Mouse (Mus musculus): ENCODE measurements around the gene Hoxb7. TPM values are rescaled to one million over a fixed set of nuclear protein-coding genes. Genes with fewer than 3 reads are reported as not detected.
A peak's percentile ranks its signal among the peaks of the same experiment; 100 is the strongest.

Gene Hoxb7
- total RNA-seq (2021), result not detected

- intact Hi-C loops (cut with DNase I), result no loop called here
- no peak for DNase-seq
Observed at GRCm38 (mm10) chr11:96285771-96286738, at the start of gene Hoxb7. Hoxb7 (plus strand) TSS chr11:96286623.

DNA sequence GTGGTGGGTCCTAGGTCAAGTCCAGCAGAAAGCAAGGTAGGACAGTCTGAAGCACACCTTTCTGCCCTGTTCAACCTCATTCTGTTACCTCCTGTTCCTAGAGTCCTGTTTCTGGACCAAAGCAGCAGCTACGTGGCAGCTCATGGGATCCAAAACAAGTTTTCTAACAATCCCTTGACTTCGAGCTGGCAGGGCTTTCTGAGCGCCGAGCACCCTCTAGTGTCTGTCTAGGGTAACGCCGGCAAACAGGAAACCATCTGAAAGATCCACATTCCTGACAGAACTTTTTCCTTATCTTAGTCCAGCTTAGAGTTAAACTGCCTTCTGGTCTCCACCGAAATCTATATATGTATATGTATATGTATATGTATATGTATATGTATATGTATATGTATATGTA lies 46.2 kb upstream of the Hoxb7 start:
- intact Hi-C loops (cut with DNase I), result no loop called here
- peak; percentile 24 to 45 for DNase-seq

GRCm38 (mm10) chr11:96250901-96251300 lies 35.5 kb upstream of the Hoxb7 start:
- intact Hi-C loops (cut with DNase I), result no loop called here
- DNase-seq, result no peak

GRCm38 (mm10) chr11:96251480-96252031 lies 34.9 kb upstream of the Hoxb7 start:
- intact Hi-C loops (cut with DNase I), result no loop called here
- DNase-seq, result no peak

GRCm38 (mm10) chr11:96252541-96253120 lies 33.8 kb upstream of the Hoxb7 start:
- DNase-seq, result no peak
- intact Hi-C loops (cut with DNase I), result no loop called here

DNA sequence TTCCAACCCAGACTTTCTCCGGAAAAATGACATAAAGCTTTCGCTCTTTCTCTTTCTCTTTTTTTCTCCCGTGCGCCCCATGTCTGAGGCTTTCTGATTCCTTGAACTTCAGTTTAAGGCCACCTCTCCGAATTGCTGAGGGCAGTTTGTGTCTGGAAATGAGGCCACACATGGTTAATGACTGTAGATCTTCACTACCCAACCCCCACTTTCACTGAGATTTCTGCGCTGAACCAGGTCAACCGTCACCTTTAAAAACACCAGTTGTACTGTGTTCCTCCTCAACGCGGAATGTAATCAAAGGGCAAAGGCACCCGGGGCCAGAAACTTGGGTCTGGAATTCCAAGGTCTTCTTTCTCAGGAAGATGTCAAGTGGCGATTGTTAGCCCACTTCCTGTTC lies 32.2 kb upstream of the Hoxb7 start:
- no peak for DNase-seq
- intact Hi-C loops (cut with DNase I), result no loop called here

GRCm38 (mm10) chr11:96255111-96255995 lies 31.1 kb upstream of the Hoxb7 start:
- no peak for DNase-seq
- intact Hi-C loops (cut with DNase I), result no loop called here

GRCm38 (mm10) chr11:96255996-96256445 lies 30.4 kb upstream of the Hoxb7 start:
- intact Hi-C loops (cut with DNase I), result no loop called here
- no peak for DNase-seq

GRCm38 (mm10) chr11:96257141-96257540 lies 29.3 kb upstream of the Hoxb7 start:
- no peak for DNase-seq
- intact Hi-C loops (cut with DNase I), result no loop called here

GRCm38 (mm10) chr11:96259038-96259437 lies 27.4 kb upstream of the Hoxb7 start:
- DNase-seq, result no peak
- intact Hi-C loops (cut with DNase I), result no loop called here

DNA sequence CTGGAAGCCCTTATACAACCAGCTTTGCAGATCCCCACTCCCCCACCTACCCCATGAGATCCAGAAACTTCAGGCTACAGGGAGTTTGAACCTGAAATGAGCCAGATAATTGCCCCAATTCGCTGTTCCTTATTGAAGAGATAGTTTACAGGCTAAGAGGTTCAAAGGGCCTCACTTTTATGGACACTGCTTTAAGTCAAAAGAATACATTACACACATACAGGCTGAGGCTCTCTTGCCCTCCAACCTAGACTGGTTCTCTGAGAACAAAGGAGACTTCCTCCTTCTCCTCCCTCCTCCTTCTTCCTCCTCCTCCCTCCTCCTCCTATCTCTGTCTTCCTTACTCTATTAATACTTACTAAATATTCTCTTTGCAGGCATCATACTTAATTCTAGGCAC lies 26.9 kb upstream of the Hoxb7 start:
- no peak for DNase-seq
- intact Hi-C loops (cut with DNase I), result no loop called here

DNA sequence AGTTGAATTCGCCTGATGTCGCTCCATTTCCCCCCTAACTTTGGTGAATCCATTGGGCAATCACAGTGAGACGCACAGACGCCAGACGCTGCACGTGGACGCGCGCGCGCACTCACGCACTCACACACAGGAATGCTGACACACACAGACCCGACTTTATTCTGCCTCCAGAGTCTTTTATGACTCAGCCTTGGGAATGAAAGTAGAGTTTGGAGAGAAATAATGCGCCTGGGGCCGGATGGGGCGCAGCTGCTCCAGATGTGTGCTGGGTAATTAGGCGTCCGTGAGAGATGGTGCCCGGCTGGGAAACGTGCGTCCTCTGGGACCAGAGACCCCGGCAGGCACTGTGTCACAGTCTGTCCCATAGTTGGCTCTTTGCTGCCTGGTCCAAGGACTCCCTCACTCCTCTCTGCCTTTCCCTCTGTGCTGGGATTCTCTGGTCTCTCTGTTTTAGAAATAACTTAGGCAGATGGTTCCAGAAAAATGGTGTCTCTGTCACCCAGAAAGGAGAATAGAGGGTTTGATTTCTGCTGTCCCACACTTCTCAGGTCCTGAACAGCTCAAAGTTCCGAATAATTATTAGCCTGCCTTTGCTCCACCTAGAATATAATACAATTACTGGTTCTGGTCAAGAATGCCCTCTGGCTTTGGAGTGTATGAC lies 26.0 kb upstream of the Hoxb7 start:
- intact Hi-C loops (cut with DNase I), result no loop called here
- no peak for DNase-seq

DNA sequence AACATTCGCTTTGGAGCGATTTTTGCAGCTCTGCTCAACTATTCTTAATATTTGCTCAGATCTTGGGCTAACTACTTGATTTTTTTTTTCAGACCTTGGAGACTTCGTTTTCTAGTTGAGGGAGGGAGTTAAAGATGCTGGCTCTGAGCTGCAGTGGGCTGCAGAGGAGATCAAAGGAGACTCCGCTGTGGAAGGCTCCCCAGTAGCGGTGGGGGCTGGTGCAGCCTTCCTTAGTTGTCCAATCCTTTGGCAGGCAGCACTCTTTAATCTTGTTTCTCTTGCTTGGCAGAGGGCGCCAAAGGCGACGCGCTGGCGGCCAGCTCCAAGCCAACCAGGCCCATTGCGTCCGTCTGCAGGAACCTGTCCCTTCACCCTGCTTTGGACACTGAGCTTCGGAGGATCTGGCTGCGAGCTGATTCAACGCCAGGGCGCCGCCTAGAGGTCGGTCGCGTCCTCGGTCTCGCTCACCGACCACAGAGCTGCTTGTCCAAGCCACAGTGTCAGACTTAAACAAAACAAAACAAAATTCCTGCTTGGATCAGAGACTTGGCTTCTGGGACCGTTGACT lies 25.0 kb upstream of the Hoxb7 start:
- DNase-seq, result peak; percentile 52 to 60
- intact Hi-C loops (cut with DNase I), result no loop called here

DNA sequence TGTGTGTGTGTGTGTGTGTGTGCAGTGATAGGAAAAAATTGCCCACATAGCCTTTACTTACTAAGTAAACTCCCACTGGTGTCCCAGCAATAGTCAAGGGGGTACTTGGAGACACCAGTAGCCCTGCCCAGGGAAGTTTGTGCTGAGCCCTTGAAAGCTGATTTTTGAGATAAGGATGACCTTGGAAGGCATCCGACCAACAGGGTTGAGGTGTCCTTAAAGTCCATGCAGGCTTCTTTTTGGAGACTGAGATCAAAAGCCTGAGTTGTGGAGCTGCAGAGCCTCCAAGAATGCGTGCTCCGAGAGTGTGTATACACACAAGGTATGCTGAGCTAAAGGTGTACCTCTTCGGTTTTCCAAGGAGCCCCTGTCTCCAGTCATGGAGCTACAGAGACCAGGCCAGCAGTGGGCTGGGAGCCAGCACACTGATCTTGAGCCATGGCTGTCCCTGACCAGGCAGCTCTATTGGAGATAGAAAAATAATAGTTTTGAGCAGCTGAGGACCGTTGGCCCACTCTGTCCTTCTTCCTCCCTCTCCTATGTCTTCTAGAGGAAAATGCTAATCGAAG lies 24.1 kb upstream of the Hoxb7 start:
- DNase-seq, result no peak
- intact Hi-C loops (cut with DNase I), result no loop called here

DNA sequence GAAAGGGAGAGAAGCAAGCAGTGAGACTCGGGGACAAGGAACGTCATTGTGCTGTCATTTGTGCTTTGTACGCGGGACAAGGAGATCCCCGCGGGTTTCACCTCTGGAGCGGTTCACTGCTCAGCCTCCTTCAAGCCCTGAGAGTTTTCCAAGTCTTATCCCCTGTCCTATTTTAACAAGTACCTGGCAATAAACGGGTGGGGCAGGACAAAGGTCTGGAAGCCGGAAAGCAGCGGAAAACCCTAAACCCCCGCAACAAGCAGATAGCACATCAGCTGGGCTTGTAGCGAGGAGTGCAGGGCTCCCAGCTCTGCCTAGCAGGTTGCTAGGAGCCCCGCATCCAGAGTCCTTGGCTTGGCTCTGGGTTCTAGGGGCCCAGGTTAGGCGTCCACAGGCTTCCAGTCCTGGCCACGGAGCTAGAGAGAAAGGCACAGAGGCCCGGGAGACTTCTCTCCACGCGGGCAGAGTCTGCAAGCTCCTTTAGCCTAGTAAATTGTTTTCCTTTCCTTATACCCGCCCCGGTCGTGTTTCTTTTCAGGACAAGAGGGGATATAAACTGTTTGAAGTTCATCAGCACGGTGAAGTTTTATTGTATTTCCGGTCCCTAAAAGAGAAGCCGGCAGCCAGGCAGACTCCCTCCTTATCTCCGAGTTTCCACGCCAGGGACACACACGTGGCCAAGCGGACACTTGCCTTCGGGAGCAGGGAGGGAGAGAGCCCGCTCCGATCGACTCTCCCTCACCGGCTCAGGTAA lies 22.6 kb upstream of the Hoxb7 start:
- intact Hi-C loops (cut with DNase I), result no loop called here
- no peak for DNase-seq

GRCm38 (mm10) chr11:96264390-96265020 lies 21.9 kb upstream of the Hoxb7 start:
- no peak for DNase-seq
- intact Hi-C loops (cut with DNase I), result no loop called here

DNA sequence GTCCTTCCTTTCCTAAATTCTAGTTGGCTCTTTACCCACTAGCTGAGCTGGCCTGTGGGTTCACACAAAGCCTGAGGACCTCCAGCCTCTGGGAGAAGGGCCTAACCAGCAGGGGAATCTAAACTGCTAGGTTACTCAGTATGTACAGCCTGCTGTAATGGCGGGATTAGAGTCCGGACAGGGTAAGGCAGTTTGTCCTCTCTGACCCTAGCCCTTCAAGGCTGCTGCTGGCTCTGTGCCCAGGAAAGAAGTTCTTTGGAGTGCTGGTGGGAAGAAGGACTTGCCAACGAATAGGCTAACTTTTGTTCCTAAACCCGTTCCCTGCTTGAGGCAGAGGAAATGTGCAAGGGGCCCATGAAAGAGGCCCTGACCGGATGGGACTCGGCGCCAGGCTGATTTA lies 20.5 kb upstream of the Hoxb7 start:
- no peak for DNase-seq
- intact Hi-C loops (cut with DNase I), result no loop called here
